Mouse (Mus musculus): Measurements from ENCODE around the gene Wdr95. TPM values are rescaled to one million over a fixed set of nuclear protein-coding genes. Genes with fewer than 3 reads are reported as not detected.

Wdr95 gene
- total and polyA plus RNA-seq, 2 experiments: not detected

- WGBS: 92% methylated on average over 3 of the region's 3 CpGs
- no peak overlapping the region for H3K9ac ChIP-seq (ENCODE audit: low read depth, low read length)
- H3K27ac ChIP-seq (replicated peaks; ENCODE audit: insufficient read depth, low read depth, low read length): no peak overlapping the region
- no peaks in the 10 kb centered on the region for H3K79me2 ChIP-seq (ENCODE audit: control insufficient read depth, insufficient read depth, low read length)
- H3K36me3 ChIP-seq (ENCODE audit: control insufficient read depth, insufficient read depth, low read length): peaks cover 79% of the 10 kb centered on the region
- H3K4me1 ChIP-seq (ENCODE audit: control insufficient read depth, insufficient read depth, low read length): no peaks in the 10 kb centered on the region
- no peak overlapping the region for H3K4me3 ChIP-seq (ENCODE audit: insufficient read depth, low read depth, low read length)
- DNase-seq (ENCODE audit: extremely low read depth, low read depth, low spot score): no peak
- TF ChIP-seq CTCF (IDR thresholded peaks at IDR 0.05; ENCODE audit: low read depth, low read length): no peak
- TF ChIP-seq POLR2A (IDR thresholded peaks at IDR 0.05; ENCODE audit: extremely low read depth, insufficient read depth, low read length): no peak
- H3K27me3 ChIP-seq (ENCODE audit: control insufficient read depth, insufficient read depth, low read length): no peaks in the 10 kb centered on the region
These were observed 97.1 kb downstream of the Wdr95 start for GRCm38 (mm10) chr5:149625547-149625946.

DNA sequence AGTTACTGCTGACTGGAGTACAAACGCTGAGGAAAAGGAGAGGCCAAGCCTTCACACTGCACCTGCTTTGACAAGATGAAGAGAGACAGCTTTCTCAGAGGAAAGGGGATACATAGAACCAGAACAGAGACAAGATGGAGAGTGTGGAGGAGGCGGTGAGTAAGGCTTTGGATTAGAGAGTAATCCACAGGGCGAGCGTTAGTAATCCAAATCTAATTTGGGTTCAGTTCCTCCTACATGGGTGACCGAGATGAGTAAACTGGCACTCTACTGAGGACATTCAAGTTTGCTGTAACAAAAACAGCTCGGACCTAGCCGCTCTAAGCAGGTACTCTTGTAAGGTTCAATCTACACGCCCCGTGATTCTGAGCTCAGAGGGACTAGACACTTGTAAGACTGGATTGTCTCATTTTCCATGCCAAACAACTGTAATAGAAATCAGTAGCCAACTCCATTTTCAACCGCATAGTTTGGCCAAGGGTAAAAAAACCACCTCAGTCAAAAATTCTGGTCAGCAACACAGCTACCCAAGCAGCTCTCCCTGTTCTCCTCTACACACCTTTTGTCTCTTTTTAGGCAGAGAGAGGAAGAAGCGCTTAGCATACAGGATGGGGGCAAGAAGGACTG, 106.0 kb downstream of the Wdr95 start:
- Histone ChIP-seq H3K4me1 (ENCODE audit: control insufficient read depth, insufficient read depth, low read length) (peaks cover 10% of the 10 kb centered on the region), H3K9ac (ENCODE audit: low read depth, low read length) (no peak overlapping the region; the same call in 1 of the 2 replicates), H3K27me3 (ENCODE audit: control insufficient read depth, insufficient read depth, low read length) (no peaks in the 10 kb centered on the region), H3K36me3 (ENCODE audit: control insufficient read depth, insufficient read depth, low read length) (peaks cover 41% of the 10 kb centered on the region), H3K79me2 (ENCODE audit: control insufficient read depth, insufficient read depth, low read length) (peaks cover 10% of the 10 kb centered on the region; the same call in 1 of the 2 replicates), H3K27ac (replicated peaks; ENCODE audit: insufficient read depth, low read depth, low read length) (no peak overlapping the region), H3K4me3 (ENCODE audit: insufficient read depth, low read depth, low read length) (no peak overlapping the region)
- no peak for TF ChIP-seq POLR2A (IDR thresholded peaks at IDR 0.05; ENCODE audit: extremely low read depth, insufficient read depth, low read length)
- DNase-seq (ENCODE audit: extremely low read depth, low read depth, low spot score): no peak
- WGBS: 84% methylated on average over 11 of the region's 11 CpGs

GRCm38 (mm10) chr5:149635556-149635955, 107.1 kb downstream of the Wdr95 start:
- Histone ChIP-seq H3K4me3 (ENCODE audit: insufficient read depth, low read depth, low read length) (peak overlapping the region; percentile 83), H3K36me3 (ENCODE audit: control insufficient read depth, insufficient read depth, low read length) (peaks cover 31% of the 10 kb centered on the region), H3K79me2 (ENCODE audit: control insufficient read depth, insufficient read depth, low read length) (peaks cover 10% of the 10 kb centered on the region; the same call in 1 of the 2 replicates), H3K27me3 (ENCODE audit: control insufficient read depth, insufficient read depth, low read length) (no peaks in the 10 kb centered on the region), H3K9ac (ENCODE audit: low read depth, low read length) (peak overlapping the region; percentile 88), H3K4me1 (ENCODE audit: control insufficient read depth, insufficient read depth, low read length) (peaks cover 10% of the 10 kb centered on the region), H3K27ac (replicated peaks; ENCODE audit: insufficient read depth, low read depth, low read length) (peak overlapping the region; percentile 52)
- WGBS: under 1% methylated on average over 24 of the region's 24 CpGs
- peak; percentile 49 for DNase-seq (ENCODE audit: extremely low read depth, low read depth, low spot score)
- TF ChIP-seq CTCF (IDR thresholded peaks at IDR 0.05; ENCODE audit: low read depth, low read length) (no peak), POLR2A (IDR thresholded peaks at IDR 0.05; ENCODE audit: extremely low read depth, insufficient read depth, low read length) (no peak)

GRCm38 (mm10) chr5:149636075-149636920, 107.8 kb downstream of the Wdr95 start, which contains the start of gene Hsph1:
Gene Hsph1, minus strand, starts transcription at chr5:149636376.
- peak within 1 kb of the TSS; percentile 83 for H3K4me3 ChIP-seq (ENCODE audit: insufficient read depth, low read depth, low read length)
- peaks cover 10% of the 10 kb centered on the region; the same call in 1 of the 2 replicates for H3K79me2 ChIP-seq (ENCODE audit: control insufficient read depth, insufficient read depth, low read length)
- whole genome bisulfite sequencing: under 1% methylated on average over 60 of the region's 60 CpGs
- H3K4me1 ChIP-seq (ENCODE audit: control insufficient read depth, insufficient read depth, low read length): peaks cover 10% of the 10 kb centered on the region
- peaks cover 23% of the 10 kb centered on the region for H3K36me3 ChIP-seq (ENCODE audit: control insufficient read depth, insufficient read depth, low read length)
- peak within 1 kb of the TSS; percentile 54 for H3K27ac ChIP-seq (replicated peaks; ENCODE audit: insufficient read depth, low read depth, low read length)
- TF ChIP-seq POLR2A (IDR thresholded peaks at IDR 0.05; ENCODE audit: extremely low read depth, insufficient read depth, low read length): peak; percentile 71
- TF ChIP-seq CTCF (IDR thresholded peaks at IDR 0.05; ENCODE audit: low read depth, low read length): no peak
- no peaks in the 10 kb centered on the region for H3K27me3 ChIP-seq (ENCODE audit: control insufficient read depth, insufficient read depth, low read length)
- peak within 1 kb of the TSS; percentile 88 for H3K9ac ChIP-seq (ENCODE audit: low read depth, low read length)
- peak; percentile 99 for DNase-seq (ENCODE audit: extremely low read depth, low read depth, low spot score)

DNA sequence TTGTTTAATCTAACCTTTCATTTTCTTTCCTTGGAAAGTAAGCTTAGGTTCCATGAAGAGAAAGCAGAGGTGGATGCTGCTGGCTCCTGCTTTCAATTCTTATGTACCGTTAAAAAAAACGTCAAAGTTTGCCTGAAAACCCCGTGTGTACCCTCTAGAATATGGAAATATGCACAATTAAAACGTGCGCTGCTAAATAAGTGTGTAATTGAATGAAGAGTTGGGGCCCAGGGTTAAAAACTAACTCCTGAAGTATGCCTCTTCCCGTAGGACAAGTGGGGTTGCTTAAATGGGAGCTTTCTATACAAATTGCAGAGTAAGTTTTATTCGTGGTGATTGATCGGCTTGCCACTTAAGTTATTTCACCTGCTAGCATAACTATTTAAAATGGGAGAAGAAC, 108.8 kb downstream of the Wdr95 start:
- no peak overlapping the region for H3K4me3 ChIP-seq (ENCODE audit: insufficient read depth, low read depth, low read length)
- H3K27ac ChIP-seq (replicated peaks; ENCODE audit: insufficient read depth, low read depth, low read length): no peak overlapping the region
- TF ChIP-seq POLR2A (IDR thresholded peaks at IDR 0.05; ENCODE audit: extremely low read depth, insufficient read depth, low read length) (no peak), CTCF (IDR thresholded peaks at IDR 0.05; ENCODE audit: low read depth, low read length) (no peak)
- H3K79me2 ChIP-seq (ENCODE audit: control insufficient read depth, insufficient read depth, low read length): peaks cover 10% of the 10 kb centered on the region; the same call in 1 of the 2 replicates
- no peaks in the 10 kb centered on the region for H3K27me3 ChIP-seq (ENCODE audit: control insufficient read depth, insufficient read depth, low read length)
- DNase-seq (ENCODE audit: extremely low read depth, low read depth, low spot score): no peak
- 71% methylated on average over 8 of the region's 8 CpGs for WGBS
- H3K4me1 ChIP-seq (ENCODE audit: control insufficient read depth, insufficient read depth, low read length): peaks cover 10% of the 10 kb centered on the region
- H3K9ac ChIP-seq (ENCODE audit: low read depth, low read length): no peak overlapping the region
- H3K36me3 ChIP-seq (ENCODE audit: control insufficient read depth, insufficient read depth, low read length): peaks cover 13% of the 10 kb centered on the region

Data from liver, adult 2 months (tissue).